Mouse (Mus musculus): ENCODE results near the gene Timm23. TPM values are rescaled to one million over a fixed set of nuclear protein-coding genes. Genes with fewer than 3 reads are reported as not detected.
A peak's percentile ranks its signal among the peaks of the same experiment; 100 is the strongest.

The Timm23 gene
- polyA plus RNA-seq, 1 experiment from 2014 or later: 283 TPM

GRCm38 (mm10) chr14:32167326-32167725, 34.4 kb downstream of the Timm23 start:
- no peaks in the 10 kb centered on the region for H3K27me3 ChIP-seq (ENCODE audit: control insufficient read depth, insufficient read depth, low read length)
- H3K4me2 ChIP-seq: no peak overlapping the region
- no peaks in the 10 kb centered on the region for H3K9me3 ChIP-seq (ENCODE audit: control insufficient read depth, low read length)
- H3K4me3 ChIP-seq (ENCODE audit: low read depth, low read length): no peak overlapping the region
- H3K27ac ChIP-seq (ENCODE audit: low read depth, low read length): no peak overlapping the region
- ATAC-seq (ENCODE audit: low FRiP score) (no peak), DNase-seq (ENCODE audit: low spot score, missing footprints) (no peak)
- no peaks in the 10 kb centered on the region for H3K36me3 ChIP-seq (ENCODE audit: control insufficient read depth, insufficient read depth, low read length)
- H3K4me1 ChIP-seq (ENCODE audit: control insufficient read depth, insufficient read depth, low read length): peaks cover 8% of the 10 kb centered on the region
- no peak overlapping the region for H3K9ac ChIP-seq (ENCODE audit: low read length)
- WGBS: 88% methylated on average over 5 of the region's 5 CpGs

- WGBS: 96% methylated on average over 1 of the region's 1 CpGs
Measured at GRCm38 (mm10) chr14:32166840-32167239, 34.9 kb downstream of the Timm23 start.

GRCm38 (mm10) chr14:32166062-32166441, 35.6 kb downstream of the Timm23 start:
- Histone ChIP-seq H3K27ac (ENCODE audit: low read depth, low read length) (no peak overlapping the region), H3K36me3 (ENCODE audit: control insufficient read depth, insufficient read depth, low read length) (no peaks in the 10 kb centered on the region), H3K4me3 (ENCODE audit: low read depth, low read length) (peak overlapping the region; percentile 43; the same call in 1 of the 2 replicates), H3K9me3 (ENCODE audit: control insufficient read depth, low read length) (no peaks in the 10 kb centered on the region), H3K9ac (ENCODE audit: low read length) (no peak overlapping the region), H3K27me3 (ENCODE audit: control insufficient read depth, insufficient read depth, low read length) (no peaks in the 10 kb centered on the region), H3K4me2 (peak overlapping the region; percentile 96), H3K4me1 (ENCODE audit: control insufficient read depth, insufficient read depth, low read length) (peaks cover 9% of the 10 kb centered on the region)
- ATAC-seq (ENCODE audit: low FRiP score) (no peak), DNase-seq (ENCODE audit: low spot score, missing footprints) (peak; percentile 82)
- WGBS: 80% methylated on average over 2 of the region's 2 CpGs

More at GRCm38 (mm10) chr14:32166840-32167239, 34.9 kb downstream of the Timm23 start:
- Histone ChIP-seq H3K36me3 (ENCODE audit: control insufficient read depth, insufficient read depth, low read length) (no peaks in the 10 kb centered on the region), H3K4me2 (no peak overlapping the region), H3K4me1 (ENCODE audit: control insufficient read depth, insufficient read depth, low read length) (peaks cover 8% of the 10 kb centered on the region), H3K27me3 (ENCODE audit: control insufficient read depth, insufficient read depth, low read length) (no peaks in the 10 kb centered on the region), H3K27ac (ENCODE audit: low read depth, low read length) (no peak overlapping the region), H3K9ac (ENCODE audit: low read length) (no peak overlapping the region), H3K4me3 (ENCODE audit: low read depth, low read length) (no peak overlapping the region), H3K9me3 (ENCODE audit: control insufficient read depth, low read length) (no peaks in the 10 kb centered on the region)
- ATAC-seq (ENCODE audit: low FRiP score): no peak
- DNase-seq (ENCODE audit: low spot score, missing footprints): peak; percentile 65

GRCm38 (mm10) chr14:32165278-32166061, 36.2 kb downstream of the Timm23 start:
- Histone ChIP-seq H3K27me3 (ENCODE audit: control insufficient read depth, insufficient read depth, low read length) (no peaks in the 10 kb centered on the region), H3K27ac (ENCODE audit: low read depth, low read length) (no peak overlapping the region), H3K4me3 (ENCODE audit: low read depth, low read length) (peak overlapping the region; percentile 43), H3K9me3 (ENCODE audit: control insufficient read depth, low read length) (no peaks in the 10 kb centered on the region), H3K4me2 (peak overlapping the region; percentile 96), H3K9ac (ENCODE audit: low read length) (peak overlapping the region; percentile 65), H3K4me1 (ENCODE audit: control insufficient read depth, insufficient read depth, low read length) (peaks cover 14% of the 10 kb centered on the region), H3K36me3 (ENCODE audit: control insufficient read depth, insufficient read depth, low read length) (no peaks in the 10 kb centered on the region)
- peak; percentile 95 for DNase-seq (ENCODE audit: low spot score, missing footprints)
- ATAC-seq (ENCODE audit: low FRiP score): peak; percentile 35; the same call in 1 of the 2 replicates
- 2% methylated on average over 42 of the region's 42 CpGs for WGBS

- ATAC-seq (ENCODE audit: low FRiP score) (no peak), DNase-seq (ENCODE audit: low spot score, missing footprints) (peak; percentile 79)
- no peak overlapping the region for H3K27ac ChIP-seq (ENCODE audit: low read depth, low read length)
- no peaks in the 10 kb centered on the region for H3K9me3 ChIP-seq (ENCODE audit: control insufficient read depth, low read length)
- H3K9ac ChIP-seq (ENCODE audit: low read length): no peak overlapping the region
- no peaks in the 10 kb centered on the region for H3K36me3 ChIP-seq (ENCODE audit: control insufficient read depth, insufficient read depth, low read length)
- H3K4me3 ChIP-seq (ENCODE audit: low read depth, low read length): no peak overlapping the region
- H3K4me1 ChIP-seq (ENCODE audit: control insufficient read depth, insufficient read depth, low read length): peaks cover 17% of the 10 kb centered on the region
- WGBS: 87% methylated on average over 8 of the region's 8 CpGs
- H3K27me3 ChIP-seq (ENCODE audit: control insufficient read depth, insufficient read depth, low read length): no peaks in the 10 kb centered on the region
- no peak overlapping the region for H3K4me2 ChIP-seq
Measured at GRCm38 (mm10) chr14:32164173-32165051, 37.3 kb downstream of the Timm23 start.

GRCm38 (mm10) chr14:32163203-32163888, 38.4 kb downstream of the Timm23 start:
- WGBS: 93% methylated on average over 11 of the region's 11 CpGs
- Histone ChIP-seq H3K27ac (ENCODE audit: low read depth, low read length) (no peak overlapping the region), H3K4me1 (ENCODE audit: control insufficient read depth, insufficient read depth, low read length) (peaks cover 17% of the 10 kb centered on the region), H3K27me3 (ENCODE audit: control insufficient read depth, insufficient read depth, low read length) (no peaks in the 10 kb centered on the region), H3K9ac (ENCODE audit: low read length) (no peak overlapping the region), H3K4me2 (no peak overlapping the region), H3K36me3 (ENCODE audit: control insufficient read depth, insufficient read depth, low read length) (no peaks in the 10 kb centered on the region), H3K9me3 (ENCODE audit: control insufficient read depth, low read length) (no peaks in the 10 kb centered on the region), H3K4me3 (ENCODE audit: low read depth, low read length) (no peak overlapping the region)
- DNase-seq (ENCODE audit: low spot score, missing footprints): no peak
- ATAC-seq (ENCODE audit: low FRiP score): no peak

- Histone ChIP-seq H3K9ac (ENCODE audit: low read length) (no peak overlapping the region), H3K36me3 (ENCODE audit: control insufficient read depth, insufficient read depth, low read length) (no peaks in the 10 kb centered on the region), H3K4me1 (ENCODE audit: control insufficient read depth, insufficient read depth, low read length) (peaks cover 17% of the 10 kb centered on the region), H3K4me2 (no peak overlapping the region), H3K4me3 (ENCODE audit: low read depth, low read length) (no peak overlapping the region), H3K27me3 (ENCODE audit: control insufficient read depth, insufficient read depth, low read length) (no peaks in the 10 kb centered on the region), H3K27ac (ENCODE audit: low read depth, low read length) (no peak overlapping the region), H3K9me3 (ENCODE audit: control insufficient read depth, low read length) (no peaks in the 10 kb centered on the region)
- no peak for ATAC-seq (ENCODE audit: low FRiP score)
- DNase-seq (ENCODE audit: low spot score, missing footprints): peak; percentile 66
- WGBS: 93% methylated on average over 5 of the region's 5 CpGs
Measured at GRCm38 (mm10) chr14:32162231-32162630, 39.5 kb downstream of the Timm23 start.

GRCm38 (mm10) chr14:32161090-32161885, 40.4 kb downstream of the Timm23 start:
- Histone ChIP-seq H3K4me1 (ENCODE audit: control insufficient read depth, insufficient read depth, low read length) (peaks cover 17% of the 10 kb centered on the region), H3K27me3 (ENCODE audit: control insufficient read depth, insufficient read depth, low read length) (no peaks in the 10 kb centered on the region), H3K36me3 (ENCODE audit: control insufficient read depth, insufficient read depth, low read length) (no peaks in the 10 kb centered on the region), H3K27ac (ENCODE audit: low read depth, low read length) (no peak overlapping the region), H3K4me2 (no peak overlapping the region), H3K9ac (ENCODE audit: low read length) (no peak overlapping the region), H3K4me3 (ENCODE audit: low read depth, low read length) (no peak overlapping the region), H3K9me3 (ENCODE audit: control insufficient read depth, low read length) (no peaks in the 10 kb centered on the region)
- DNase-seq (ENCODE audit: low spot score, missing footprints): peak; percentile 23
- ATAC-seq (ENCODE audit: low FRiP score): no peak
- WGBS: 90% methylated on average over 12 of the region's 12 CpGs

Data from midbrain, embryonic 11.5 days (tissue).